Mouse (Mus musculus) ES-E14 (cell line): Measurements from ENCODE around the gene Eya4. TPM values are rescaled to one million over a fixed set of nuclear protein-coding genes. Genes with fewer than 3 reads are reported as not detected.

ENCODE experiments used
- DNase-seq: peaks from one replicate; pipeline ENCODE4 v3.0.0-alpha.2; 2013; ENCODE audit warnings: low read depth, low spot score
- H3K27ac ChIP-seq: 2 replicates; pipeline ENCODE4 v1.5.1; 2012; ENCODE audit warnings: low read depth, mild to moderate bottlenecking, low read length, moderate library complexity, mixed read lengths; ENCODE audit not compliant: poor library complexity, insufficient read depth, severe bottlenecking
- H3K36me3 ChIP-seq: 2 replicates; pipeline ENCODE4 v1.6.1; 2012; ENCODE audit warnings: mild to moderate bottlenecking, low read length, moderate library complexity, mixed read lengths; ENCODE audit not compliant: control insufficient read depth, poor library complexity, insufficient read depth, severe bottlenecking
- H3K4me1 ChIP-seq, 2 experiments: fragments of 150-350 bp in 1 of 2; sonication (generic) in 1 of 2; 2 replicates each; pipeline ENCODE4 v1.6.1; 2012; ENCODE audit warnings: low read length in 2 of 2, mild to moderate bottlenecking in 1 of 2, mixed read lengths in 1 of 2; ENCODE audit not compliant: control insufficient read depth in 2 of 2, insufficient read depth in 2 of 2, poor library complexity in 1 of 2
- H3K4me3 ChIP-seq, 2 experiments: fragments of 150-350 bp in 1 of 2; sonication (generic) in 1 of 2; 2 replicates each; pipeline ENCODE4 v1.5.1; 2012; ENCODE audit warnings: low read length in 2 of 2, low read depth in 1 of 2, mild to moderate bottlenecking in 1 of 2, mixed read lengths in 1 of 2; ENCODE audit not compliant: insufficient read depth in 1 of 2, poor library complexity in 1 of 2, severe bottlenecking in 1 of 2
- H3K9ac ChIP-seq: 2 replicates; pipeline ENCODE4 v1.6.1; 2012; ENCODE audit warnings: low read depth, mild to moderate bottlenecking, low read length, mixed read lengths; ENCODE audit not compliant: poor library complexity, insufficient read depth, severe bottlenecking
- H3K9me3 ChIP-seq: fragments of 150-350 bp; sonication (generic); 2 replicates; pipeline ENCODE4 v1.6.1; 2012; ENCODE audit warnings: low read depth, mild to moderate bottlenecking, low read length; ENCODE audit not compliant: control insufficient read depth, insufficient read depth
- CHD2 ChIP-seq: IDR thresholded peaks from 2 replicates; pipeline ENCODE4 v1.6.1; 2014; ENCODE audit warnings: mild to moderate bottlenecking, low read depth, low read length, inconsistent platforms
- HCFC1 ChIP-seq: IDR thresholded peaks from 2 replicates; pipeline ENCODE4 v1.6.1; 2012; ENCODE audit warnings: low read length, inconsistent platforms, borderline replicate concordance; ENCODE audit not compliant: insufficient read depth
- MAFK ChIP-seq: IDR thresholded peaks from 2 replicates; pipeline ENCODE4 v1.6.1; 2014; ENCODE audit warnings: mild to moderate bottlenecking, low read depth, low read length, inconsistent platforms; ENCODE audit not compliant: insufficient read depth
- ZC3H11A ChIP-seq: IDR thresholded peaks from 2 replicates; pipeline ENCODE4 v1.6.1; 2012; ENCODE audit warnings: low read depth, mild to moderate bottlenecking, inconsistent platforms, low read length, borderline replicate concordance
- ZNF384 ChIP-seq: IDR thresholded peaks from 2 replicates; pipeline ENCODE4 v1.6.1; 2012; ENCODE audit warnings: low read depth, low read length, inconsistent platforms
- in situ Hi-C, 2 experiments: fragments of 600-800 bp; cut with MboI; formaldehyde crosslinking; loops; one replicate each; pipeline ENCODE4 v1.15.1; 2025; ENCODE audit warnings: low sequenced_read_pairs in 2 of 2, inconsistent platforms in 1 of 2; ENCODE audit not compliant: unreplicated experiment in 2 of 2
- total RNA-seq: library from RNA; depleted of rRNA; stranded (reverse); fragments of 300-350 nt; gene quantifications from 2 replicates; pipeline ENCODE4 v1.2.3, GENCODE M21; 2012

Gene Eya4
- total RNA-seq, 1 experiment, result 1.5 TPM

- DNase-seq, result no peak
- Histone ChIP-seq H3K9me3 (no peaks in the 10 kb centered on the region), H3K36me3 (no peaks in the 10 kb centered on the region)
Measured at GRCm38 (mm10) chr10:23062719-23063118, 287.9 kb downstream of the Eya4 start.

DNA sequence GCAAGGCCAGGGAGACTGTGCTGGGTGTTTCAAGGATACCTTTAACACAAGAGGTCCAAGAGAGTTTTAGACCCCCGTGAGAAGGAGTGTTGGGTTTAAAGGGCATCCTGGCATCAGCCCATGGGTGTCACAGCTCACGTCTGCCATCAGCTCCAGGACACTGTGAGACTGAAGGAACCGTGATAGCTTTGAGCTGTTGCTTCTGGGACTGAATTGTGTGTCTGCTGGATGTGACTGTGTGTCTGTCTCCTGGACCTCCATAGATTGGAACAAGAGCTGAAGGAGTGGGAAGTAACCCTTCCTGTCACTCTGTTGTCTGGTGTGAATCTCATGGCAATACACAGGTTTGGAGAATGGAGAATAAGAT is 289.9 kb downstream of the Eya4 start:
- no peak overlapping the region for H3K9ac ChIP-seq
- no peaks in the 10 kb centered on the region for H3K36me3 ChIP-seq
- H3K27ac ChIP-seq, result no peak overlapping the region
- H3K4me1 ChIP-seq, result no peaks in the 10 kb centered on the region
- no peaks in the 10 kb centered on the region for H3K9me3 ChIP-seq
- TF ChIP-seq HCFC1, result no peak
- no peak for TF ChIP-seq ZC3H11A
- TF ChIP-seq ZNF384, result no peak
- no peak for TF ChIP-seq CHD2
- TF ChIP-seq MAFK, result no peak
- DNase-seq, result no peak
- no peak overlapping the region for H3K4me3 ChIP-seq
- in situ Hi-C loops, result loop anchor here in 1 of 2 experiments (10.0 kb wide), 1 partner anchor 276 kb away; no protein-coding TSS in a partner anchor

More at GRCm38 (mm10) chr10:23062719-23063118, 287.9 kb downstream of the Eya4 start:
- no peak overlapping the region for H3K27ac ChIP-seq
- TF ChIP-seq CHD2 (no peak), HCFC1 (no peak), ZNF384 (no peak), MAFK (no peak), ZC3H11A (no peak)
- H3K9ac ChIP-seq, result no peak overlapping the region
- H3K4me1 ChIP-seq, result no peaks in the 10 kb centered on the region
- in situ Hi-C loops, result loop anchor here in 1 of 2 experiments (10.0 kb wide), 1 partner anchor 278 kb away; no protein-coding TSS in a partner anchor
- H3K4me3 ChIP-seq, result no peak overlapping the region

DNA sequence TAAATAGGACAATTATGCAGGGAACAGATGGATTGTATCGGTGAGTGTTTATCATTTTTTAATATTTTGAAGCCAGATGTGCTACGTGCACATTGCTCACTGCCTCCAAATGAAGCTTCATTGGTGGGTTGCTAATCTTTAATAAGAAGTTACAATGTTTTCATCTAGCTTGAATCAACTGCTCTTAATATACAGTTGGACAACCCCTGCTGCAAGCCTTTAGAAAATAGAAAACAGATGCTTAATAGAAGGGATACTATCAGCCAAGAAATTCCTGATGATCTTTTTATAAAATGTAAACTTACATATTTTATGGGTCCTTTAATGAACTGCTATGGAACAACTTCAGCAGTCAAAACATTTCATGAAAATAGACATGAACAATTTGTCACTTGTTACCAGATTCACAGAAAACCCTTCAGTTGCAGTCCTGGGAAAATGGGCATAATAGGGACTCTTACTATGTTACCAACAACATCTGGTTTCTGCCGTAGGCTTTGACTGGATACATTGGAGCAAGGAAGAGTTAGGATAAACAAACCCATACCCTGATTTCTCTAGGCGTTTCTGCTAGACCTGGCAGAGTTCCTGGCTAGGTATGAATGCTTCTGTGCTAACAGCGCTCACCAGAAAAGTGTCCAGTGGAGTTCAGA is 290.4 kb downstream of the Eya4 start:
- in situ Hi-C loops, result loop anchor here in 1 of 2 experiments (10.0 kb wide), 1 partner anchor 275 kb away; no protein-coding TSS in a partner anchor
- no peak for DNase-seq
- no peak overlapping the region for H3K9ac ChIP-seq
- H3K4me1 ChIP-seq, result no peaks in the 10 kb centered on the region
- no peak overlapping the region for H3K27ac ChIP-seq
- no peaks in the 10 kb centered on the region for H3K9me3 ChIP-seq
- H3K36me3 ChIP-seq, result no peaks in the 10 kb centered on the region
- no peak for TF ChIP-seq MAFK
- no peak for TF ChIP-seq HCFC1
- no peak for TF ChIP-seq CHD2
- TF ChIP-seq ZNF384, result no peak
- TF ChIP-seq ZC3H11A, result no peak
- no peak overlapping the region for H3K4me3 ChIP-seq

DNA sequence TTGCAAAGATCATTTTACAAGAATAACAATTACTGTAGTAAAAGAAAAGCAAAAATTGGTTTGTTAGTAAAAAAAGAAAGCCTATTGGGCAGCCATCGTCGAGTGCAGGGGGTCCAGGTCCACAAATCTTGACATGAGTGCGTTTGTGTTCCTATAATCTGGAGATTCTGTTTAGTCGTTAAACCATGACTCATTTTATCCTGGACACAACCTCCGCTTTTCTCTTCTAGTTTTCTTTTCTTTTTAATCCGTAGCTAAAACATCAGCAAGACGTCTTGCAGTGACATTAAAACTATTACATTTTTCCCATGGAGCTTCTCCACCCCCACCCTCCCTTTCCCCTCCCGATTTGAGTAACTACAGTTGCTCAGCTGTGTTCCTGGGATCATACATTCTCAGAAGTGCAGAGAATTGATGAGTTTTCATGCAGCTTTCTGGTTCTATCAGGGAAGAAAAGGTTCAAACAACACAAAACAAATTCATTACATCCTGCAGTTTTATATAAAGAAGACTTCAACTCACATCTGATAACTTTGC is 297.1 kb downstream of the Eya4 start:
- TF ChIP-seq HCFC1, result no peak
- TF ChIP-seq ZNF384, result no peak
- TF ChIP-seq MAFK, result no peak
- no peak for TF ChIP-seq CHD2
- TF ChIP-seq ZC3H11A, result no peak
- in situ Hi-C loops, result no loop called here
- DNase-seq, result no peak
- no peaks in the 10 kb centered on the region for H3K36me3 ChIP-seq
- no peak overlapping the region for H3K4me3 ChIP-seq
- H3K27ac ChIP-seq, result no peak overlapping the region
- no peaks in the 10 kb centered on the region for H3K9me3 ChIP-seq
- no peak overlapping the region for H3K9ac ChIP-seq
- H3K4me1 ChIP-seq, result no peaks in the 10 kb centered on the region
